Mouse (Mus musculus) ovary, postnatal 14 days (tissue): ENCODE measurements at regions not wholly inside any gene's neighbourhood (a gene's known extent, or its start where the extent isn't known, plus 50 kb on each side); places are given as distances from the start of the nearest gene placed in this dataset.
A peak's percentile ranks its signal among the peaks of the same experiment; 100 is the strongest.

Experiments used
- DNase-seq: peaks from one replicate; pipeline ENCODE4 v3.0.0; 2022; ENCODE audit warnings: low spot score

- no peak for DNase-seq
Measured at GRCm38 (mm10) chr14:71895468-71895867, 596.2 kb downstream of the Gm9195 start.

GRCm38 (mm10) chr14:71894811-71895210 lies 596.8 kb downstream of the Gm9195 start:
- no peak for DNase-seq

GRCm38 (mm10) chr14:71893361-71893760 lies 598.3 kb downstream of the Gm9195 start:
- no peak for DNase-seq

GRCm38 (mm10) chr14:71891667-71892066 lies 600.0 kb downstream of the Gm9195 start:
- DNase-seq = no peak

- DNase-seq = no peak
Measured at GRCm38 (mm10) chr14:71882871-71883270, 608.8 kb downstream of the Gm9195 start.

GRCm38 (mm10) chr14:71845546-71845945 lies 646.1 kb downstream of the Gm9195 start:
- DNase-seq = no peak

- DNase-seq = no peak
Measured at GRCm38 (mm10) chr14:71808863-71809487, 682.7 kb downstream of the Gm9195 start.

GRCm38 (mm10) chr14:71805624-71806023 lies 686.0 kb downstream of the Gm9195 start:
- no peak for DNase-seq

- DNase-seq = no peak
Measured at GRCm38 (mm10) chr14:71799861-71800260, 691.8 kb downstream of the Gm9195 start.

- DNase-seq = no peak
Measured at GRCm38 (mm10) chr14:71795713-71796112, 695.9 kb downstream of the Gm9195 start.

GRCm38 (mm10) chr14:71776990-71777525 lies 714.6 kb downstream of the Gm9195 start:
- DNase-seq = no peak

- no peak for DNase-seq
Measured at GRCm38 (mm10) chr14:71766856-71767255, 724.8 kb downstream of the Gm9195 start.

- no peak for DNase-seq
Measured at GRCm38 (mm10) chr14:71728542-71728941, 763.1 kb downstream of the Gm9195 start.

- no peak for DNase-seq
Measured at GRCm38 (mm10) chr14:71723526-71723925, 768.1 kb downstream of the Gm9195 start.

GRCm38 (mm10) chr14:71709528-71710289 lies 781.9 kb downstream of the Gm9195 start:
- no peak for DNase-seq

- DNase-seq = no peak
Measured at GRCm38 (mm10) chr14:71692752-71693437, 798.7 kb downstream of the Gm9195 start.

GRCm38 (mm10) chr14:71674564-71674963 lies 817.1 kb downstream of the Gm9195 start:
- DNase-seq = no peak

GRCm38 (mm10) chr14:71673837-71674236 lies 817.8 kb downstream of the Gm9195 start:
- DNase-seq = peak; percentile 21

GRCm38 (mm10) chr14:71672481-71672880 lies 819.2 kb downstream of the Gm9195 start:
- no peak for DNase-seq

- no peak for DNase-seq
Measured at GRCm38 (mm10) chr14:71671994-71672393, 819.6 kb downstream of the Gm9195 start.

GRCm38 (mm10) chr14:71670435-71670834 lies 821.2 kb downstream of the Gm9195 start:
- DNase-seq = peak; percentile 21

- no peak for DNase-seq
Measured at GRCm38 (mm10) chr14:71666656-71667055, 825.0 kb downstream of the Gm9195 start.

GRCm38 (mm10) chr14:71660166-71660565 lies 831.5 kb downstream of the Gm9195 start:
- no peak for DNase-seq
